Mouse (Mus musculus): ENCODE measurements around the gene Ptpn14. TPM values are rescaled to one million over a fixed set of nuclear protein-coding genes. Genes with fewer than 3 reads are reported as not detected.

Ptpn14 gene
- polyA plus RNA-seq, 1 experiment, result 13.6 TPM

GRCm38 (mm10) chr1:189921818-189922592, 193.9 kb downstream of the Ptpn14 start, which contains the start of gene Smyd2:
TSS of gene Smyd2 (minus strand) at chr1:189922363.
- Histone ChIP-seq H3ac (ENCODE audit: control insufficient read depth, insufficient read length) (peak within 1 kb of the TSS; percentile 58), H3K27me3 (ENCODE audit: control insufficient read depth, insufficient read depth, insufficient read length) (no peaks in the 10 kb centered on the region), H3K79me2 (ENCODE audit: control insufficient read depth, insufficient read depth) (peaks cover 38% of the 10 kb centered on the region), H3K36me3 (ENCODE audit: control insufficient read depth, insufficient read depth) (no peaks in the 10 kb centered on the region), H3K4me3 (peak within 1 kb of the TSS; percentile 42), H3K4me2 (ENCODE audit: low read depth) (peak within 1 kb of the TSS; percentile 81)
- TF ChIP-seq MAX (IDR thresholded peaks at IDR 0.05; ENCODE audit: low read depth) (no peak), MYOG (IDR thresholded peaks at IDR 0.05; ENCODE audit: control insufficient read depth in 1 of 3, insufficient read depth in 1 of 3, insufficient read length in 2 of 3, low read depth in 2 of 3) (no peak), MYOD1 (IDR thresholded peaks at IDR 0.05; ENCODE audit: control insufficient read depth in 1 of 3, insufficient read length in 2 of 3, low read depth in 2 of 3) (peak in 1 of 3 experiments; percentile 27), TCF3 (IDR thresholded peaks at IDR 0.05; ENCODE audit: insufficient read length, low read depth) (no peak), SRF (IDR thresholded peaks at IDR 0.05; ENCODE audit: control insufficient read depth, insufficient read length, low read depth) (no peak), POLR2A (IDR thresholded peaks at IDR 0.05; ENCODE audit: insufficient read length, low read depth) (peak; percentile 63), POLR2AphosphoS2 (IDR thresholded peaks at IDR 0.05; ENCODE audit: insufficient read length, low read depth) (peak; percentile 49), REST (IDR thresholded peaks at IDR 0.05; ENCODE audit: insufficient read depth, insufficient read length) (no peak)

DNA sequence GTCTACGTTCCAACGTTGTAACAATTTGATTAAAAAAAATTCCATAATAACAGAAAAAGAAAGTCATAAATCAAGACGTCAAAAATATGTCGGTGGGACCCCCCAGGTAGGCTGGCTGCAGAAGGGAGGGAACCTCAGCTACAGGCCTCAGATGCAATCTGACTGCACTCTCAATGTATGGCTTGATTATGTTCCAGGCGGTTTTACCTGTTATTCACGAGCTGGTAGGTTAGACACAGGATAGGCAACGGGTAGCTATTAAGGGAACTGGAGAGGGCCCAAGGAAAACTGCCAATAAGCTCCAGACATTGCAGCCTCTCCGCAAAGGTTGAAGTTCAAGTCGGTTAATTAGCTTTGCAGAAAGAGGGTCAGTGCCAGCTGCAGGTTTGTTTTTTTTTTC, 194.7 kb downstream of the Ptpn14 start:
- peaks cover 35% of the 10 kb centered on the region for H3K79me2 ChIP-seq (ENCODE audit: control insufficient read depth, insufficient read depth)
- TF ChIP-seq REST (IDR thresholded peaks at IDR 0.05; ENCODE audit: insufficient read depth, insufficient read length) (no peak), POLR2A (IDR thresholded peaks at IDR 0.05; ENCODE audit: insufficient read length, low read depth) (no peak), CEBPB (IDR thresholded peaks at IDR 0.05; ENCODE audit: insufficient read depth, poor library complexity, severe bottlenecking) (no peak), MYOG (IDR thresholded peaks at IDR 0.05; ENCODE audit: control insufficient read depth in 1 of 3, insufficient read depth in 1 of 3, insufficient read length in 2 of 3, low read depth in 2 of 3) (no peak), MYOD1 (IDR thresholded peaks at IDR 0.05; ENCODE audit: control insufficient read depth in 1 of 3, insufficient read length in 2 of 3, low read depth in 2 of 3) (no peak), E2F4 (IDR thresholded peaks at IDR 0.05; ENCODE audit: insufficient read depth) (no peak), SRF (IDR thresholded peaks at IDR 0.05; ENCODE audit: control insufficient read depth, insufficient read length, low read depth) (no peak), TCF3 (IDR thresholded peaks at IDR 0.05; ENCODE audit: insufficient read length, low read depth) (no peak), USF1 (IDR thresholded peaks at IDR 0.05; ENCODE audit: low read depth) (no peak), TCF12 (IDR thresholded peaks at IDR 0.05; ENCODE audit: insufficient read depth, poor library complexity, severe bottlenecking) (no peak), POLR2AphosphoS2 (IDR thresholded peaks at IDR 0.05; ENCODE audit: insufficient read length, low read depth) (no peak)
- H3K36me3 ChIP-seq (ENCODE audit: control insufficient read depth, insufficient read depth), result no peaks in the 10 kb centered on the region
- H3K4me3 ChIP-seq, result peak overlapping the region; percentile 42
- peak overlapping the region; percentile 58 for H3ac ChIP-seq (ENCODE audit: control insufficient read depth, insufficient read length)
- H3K27me3 ChIP-seq (ENCODE audit: control insufficient read depth, insufficient read depth, insufficient read length), result no peaks in the 10 kb centered on the region
- peak overlapping the region; percentile 71 for H3K4me2 ChIP-seq (ENCODE audit: low read depth)

- no peaks in the 10 kb centered on the region for H3K27me3 ChIP-seq (ENCODE audit: control insufficient read depth, insufficient read depth, insufficient read length)
- no peak for TF ChIP-seq POLR2A (IDR thresholded peaks at IDR 0.05; ENCODE audit: insufficient read length, low read depth)
- TF ChIP-seq SRF (IDR thresholded peaks at IDR 0.05; ENCODE audit: control insufficient read depth, insufficient read length, low read depth), result no peak
- peaks cover 32% of the 10 kb centered on the region for H3K79me2 ChIP-seq (ENCODE audit: control insufficient read depth, insufficient read depth)
- no peak overlapping the region for H3ac ChIP-seq (ENCODE audit: control insufficient read depth, insufficient read length)
- peak overlapping the region; percentile 42 for H3K4me3 ChIP-seq
- peak overlapping the region; percentile 71 for H3K4me2 ChIP-seq (ENCODE audit: low read depth)
- H3K36me3 ChIP-seq (ENCODE audit: control insufficient read depth, insufficient read depth), result no peaks in the 10 kb centered on the region
Observed at GRCm38 (mm10) chr1:189923157-189923556, 195.1 kb downstream of the Ptpn14 start.

DNA sequence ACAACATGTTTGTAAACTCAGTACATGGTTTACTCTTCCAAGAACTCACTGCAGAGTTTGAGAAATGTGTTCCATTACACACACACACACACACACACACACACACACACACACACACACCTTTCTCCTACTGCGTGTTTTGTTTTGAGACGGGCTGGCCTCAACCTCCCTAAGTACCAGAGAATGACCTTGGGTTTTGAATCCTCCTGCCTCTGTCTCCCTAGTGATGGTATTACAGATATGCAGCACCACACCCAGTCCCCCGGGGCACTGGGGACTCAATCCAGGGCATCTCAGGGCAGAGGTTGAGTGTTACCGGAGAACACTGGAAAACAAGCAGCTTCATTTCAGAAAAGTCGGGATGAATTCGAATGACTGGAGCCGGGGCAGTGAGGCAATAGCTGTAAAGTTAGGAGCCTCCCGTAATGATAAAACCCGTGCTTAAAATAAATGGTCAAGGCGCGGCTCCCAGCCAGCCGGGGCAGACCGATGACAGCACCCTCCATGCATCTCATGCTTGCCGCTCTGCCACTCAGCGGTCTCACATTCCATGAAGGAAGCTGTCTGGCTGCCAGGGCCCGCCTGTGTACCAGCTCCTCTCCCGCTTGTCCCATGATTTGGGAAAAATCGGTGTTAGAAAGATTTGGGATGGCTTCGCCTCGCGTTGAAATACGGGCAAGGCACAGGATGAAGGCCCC, 196.0 kb downstream of the Ptpn14 start:
- no peak overlapping the region for H3K4me3 ChIP-seq
- no peaks in the 10 kb centered on the region for H3K36me3 ChIP-seq (ENCODE audit: control insufficient read depth, insufficient read depth)
- TF ChIP-seq TCF3 (IDR thresholded peaks at IDR 0.05; ENCODE audit: insufficient read length, low read depth), result no peak
- TF ChIP-seq MAX (IDR thresholded peaks at IDR 0.05; ENCODE audit: low read depth), result no peak
- TF ChIP-seq TCF12 (IDR thresholded peaks at IDR 0.05; ENCODE audit: insufficient read depth, poor library complexity, severe bottlenecking), result no peak
- peak in 1 of 3 experiments; percentile 45 for TF ChIP-seq MYOG (IDR thresholded peaks at IDR 0.05; ENCODE audit: control insufficient read depth in 1 of 3, insufficient read depth in 1 of 3, insufficient read length in 2 of 3, low read depth in 2 of 3)
- TF ChIP-seq CEBPB (IDR thresholded peaks at IDR 0.05; ENCODE audit: insufficient read depth, poor library complexity, severe bottlenecking), result 0 out of 2 replicates have a peak, but pooled peaks have one; percentile 18
- peak in 1 of 3 experiments; percentile 46 for TF ChIP-seq MYOD1 (IDR thresholded peaks at IDR 0.05; ENCODE audit: control insufficient read depth in 1 of 3, insufficient read length in 2 of 3, low read depth in 2 of 3)
- no peak for TF ChIP-seq REST (IDR thresholded peaks at IDR 0.05; ENCODE audit: insufficient read depth, insufficient read length)
- no peak for TF ChIP-seq POLR2AphosphoS2 (IDR thresholded peaks at IDR 0.05; ENCODE audit: insufficient read length, low read depth)
- TF ChIP-seq POLR2A (IDR thresholded peaks at IDR 0.05; ENCODE audit: insufficient read length, low read depth), result no peak
- no peak for TF ChIP-seq SRF (IDR thresholded peaks at IDR 0.05; ENCODE audit: control insufficient read depth, insufficient read length, low read depth)
- no peak for TF ChIP-seq E2F4 (IDR thresholded peaks at IDR 0.05; ENCODE audit: insufficient read depth)
- no peak for TF ChIP-seq USF1 (IDR thresholded peaks at IDR 0.05; ENCODE audit: low read depth)
- H3K4me2 ChIP-seq (ENCODE audit: low read depth), result peak overlapping the region; percentile 70
- H3ac ChIP-seq (ENCODE audit: control insufficient read depth, insufficient read length), result no peak overlapping the region
- H3K79me2 ChIP-seq (ENCODE audit: control insufficient read depth, insufficient read depth), result peaks cover 24% of the 10 kb centered on the region
- H3K27me3 ChIP-seq (ENCODE audit: control insufficient read depth, insufficient read depth, insufficient read length), result no peaks in the 10 kb centered on the region

Data from myocyte (in vitro differentiated cells).